Mouse (Mus musculus) lung, postnatal 4 days (tissue): ENCODE results near the gene Gck.

Experiments
- DNase-seq, 2 experiments: peaks; one replicate each; pipeline ENCODE4 v3.0.0; 2021

Gene Gck

DNA sequence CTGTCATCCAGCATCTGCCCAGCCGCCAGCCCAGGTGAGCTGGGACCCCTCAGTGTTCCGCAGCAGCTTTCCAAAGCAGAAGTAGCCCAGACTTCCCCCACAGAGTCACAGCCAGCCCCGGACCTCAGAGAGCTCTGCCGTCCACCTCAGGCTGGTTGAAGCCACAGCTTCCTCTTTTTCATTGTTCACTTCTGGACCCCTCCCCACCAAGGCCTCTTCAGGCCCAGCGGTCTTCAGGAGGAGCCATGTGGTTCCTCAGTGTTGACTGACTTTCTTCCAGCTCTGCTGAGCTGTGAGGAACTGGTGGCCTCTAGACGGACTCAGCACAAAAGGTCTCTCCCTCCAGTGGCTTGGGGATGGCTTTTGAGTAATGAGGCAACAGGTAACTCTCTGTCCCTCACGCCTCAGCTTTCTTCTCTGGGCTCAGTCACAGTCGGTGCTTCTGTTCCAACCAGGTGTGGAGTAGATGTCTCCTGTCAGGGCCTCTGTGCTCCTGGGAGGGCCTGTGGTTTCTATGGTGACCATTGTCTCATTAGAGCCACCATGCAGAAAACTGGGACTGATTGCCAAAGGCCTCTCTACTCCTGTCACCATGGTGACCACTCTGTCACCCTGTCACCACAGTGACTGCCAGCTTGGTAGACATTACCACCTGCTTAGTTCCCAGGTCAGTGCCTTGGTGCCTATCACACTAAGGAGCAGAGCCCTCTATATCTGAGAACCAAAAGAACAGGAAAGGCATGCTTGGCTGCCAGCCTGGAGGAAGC is at the start of gene Gck:
TSS of gene Gck (minus strand) at position 496 of the 767 bp plus-strand sequence.
- DNase-seq, result peak in 1 of 2 experiments; percentile 43

DNA sequence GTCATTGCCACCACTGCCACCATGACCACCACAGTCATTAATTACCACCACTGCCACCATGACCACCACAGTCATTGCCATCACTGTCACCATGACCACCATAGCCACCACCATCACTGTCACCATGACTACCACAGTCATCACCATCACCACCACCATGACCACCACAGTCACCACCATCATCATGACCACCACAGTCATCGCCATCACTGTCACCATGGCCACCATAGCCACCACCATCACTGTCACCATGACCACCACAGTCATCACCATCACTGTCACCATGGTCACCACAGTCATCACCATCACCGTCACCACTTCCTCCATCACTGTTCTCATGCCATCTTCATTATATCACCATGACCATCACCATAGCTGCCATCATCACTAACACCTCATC is 48.6 kb upstream of the Gck start:
- DNase-seq, result no peak

DNA sequence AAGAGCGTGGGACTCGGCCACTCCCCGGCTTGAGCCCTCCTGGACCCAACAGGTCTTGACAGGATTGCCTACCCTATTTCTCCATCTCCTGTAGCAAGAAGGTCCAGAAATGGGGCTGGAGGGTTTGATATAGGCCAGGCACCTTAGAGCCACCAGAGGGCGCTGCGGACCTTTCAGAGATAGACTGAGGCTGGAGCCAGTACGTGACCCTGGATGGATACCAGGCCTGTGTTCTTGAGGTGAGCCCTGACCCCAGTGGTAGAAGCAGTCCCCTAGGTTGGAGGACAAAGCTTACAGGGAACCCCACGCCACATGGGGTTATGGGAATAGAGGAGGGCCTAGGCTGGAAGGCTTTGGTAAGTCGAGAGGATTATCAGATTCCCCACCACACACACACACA is 46.1 kb upstream of the Gck start:
- DNase-seq, result peak; percentile 79 to 86

DNA sequence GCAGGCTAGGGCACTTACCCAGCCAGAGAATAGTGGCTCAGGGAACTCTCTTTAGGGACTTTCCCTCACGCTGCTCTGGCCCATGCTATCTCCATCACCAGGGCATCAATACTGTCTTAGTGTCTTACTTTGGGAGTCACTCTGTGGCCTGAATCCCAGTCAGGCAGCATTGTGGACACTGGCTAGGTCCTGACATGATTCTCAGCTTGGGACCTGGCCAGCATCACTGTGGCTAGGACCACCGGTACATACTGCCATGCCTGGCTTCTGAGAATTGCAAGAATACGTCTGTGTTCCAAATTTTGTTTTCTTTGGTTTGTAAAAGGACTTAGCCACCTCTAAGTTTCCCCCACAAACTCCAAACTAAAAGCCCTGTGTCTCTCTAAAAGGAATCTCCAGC is 45.0 kb upstream of the Gck start:
- DNase-seq, result no peak

DNA sequence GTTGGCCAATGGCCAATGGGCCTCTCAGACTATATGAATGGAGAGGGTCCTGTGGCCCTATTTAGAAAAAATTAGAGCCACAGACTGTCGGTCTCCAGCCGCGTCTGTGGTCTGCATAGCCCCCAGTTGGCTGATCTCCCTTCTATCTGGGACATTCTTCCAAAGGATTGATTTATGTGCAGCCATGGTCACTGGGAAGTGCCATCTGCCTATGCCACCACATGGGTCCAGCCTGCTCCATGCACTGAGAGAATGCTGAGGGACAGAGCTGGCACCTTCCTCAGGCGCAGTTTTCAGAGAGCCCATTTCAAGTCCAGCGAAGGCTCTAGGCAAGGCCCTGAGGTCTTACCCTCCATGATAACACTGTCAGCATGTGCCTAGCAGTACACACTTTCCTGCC is 44.3 kb upstream of the Gck start:
- no peak for DNase-seq

DNA sequence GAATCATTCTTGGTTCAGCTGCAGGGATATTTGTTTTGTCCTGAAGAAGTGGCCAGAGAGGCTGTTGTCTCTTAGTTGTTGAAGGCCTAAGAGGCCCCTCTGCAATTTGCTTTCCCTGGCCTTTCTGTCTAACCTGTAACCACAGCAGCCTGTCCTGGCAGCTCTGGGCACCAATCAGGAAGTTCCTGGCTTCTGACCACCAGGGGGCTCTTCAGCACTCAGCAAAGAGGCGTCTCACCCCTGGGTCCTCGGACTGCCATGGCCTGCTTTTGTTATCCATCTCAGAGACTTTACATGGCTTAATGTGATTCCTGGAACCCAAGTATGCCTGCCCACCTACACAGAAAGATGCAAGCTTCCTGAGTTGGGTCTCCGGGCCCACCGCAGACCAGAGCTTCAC is 41.0 kb upstream of the Gck start:
- DNase-seq, result peak in 1 of 2 experiments; percentile 62

DNA sequence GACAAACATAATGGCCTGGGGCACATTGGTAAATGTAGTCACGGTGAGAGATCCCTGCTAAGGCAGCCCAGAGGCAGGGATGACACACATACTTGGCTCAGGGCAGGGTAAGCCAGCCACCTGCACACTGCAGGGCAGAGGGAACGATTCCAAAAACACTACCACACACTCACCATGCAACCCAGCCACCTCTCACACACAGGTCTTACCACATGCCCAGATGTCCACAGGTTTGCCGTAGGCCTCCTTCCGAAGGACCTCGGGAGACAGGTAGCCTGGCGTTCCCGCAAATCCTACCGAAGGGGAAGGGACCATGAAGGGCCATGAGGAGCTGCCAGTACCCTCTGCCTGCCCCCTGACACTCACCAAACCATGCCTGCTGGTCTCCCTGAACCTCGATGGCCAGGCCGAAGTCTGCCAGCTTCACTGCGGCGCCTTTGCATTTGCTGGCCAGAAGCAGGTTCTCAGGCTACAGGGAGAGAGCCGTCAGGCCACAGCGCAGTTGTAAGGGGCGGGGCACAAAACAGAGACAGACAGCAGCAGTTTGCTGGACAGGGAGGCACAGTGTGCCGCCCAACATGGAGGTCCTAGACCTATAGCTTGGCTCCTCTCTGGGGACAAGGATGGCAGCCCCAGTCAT is 40.2 kb upstream of the Gck start:
- no peak for DNase-seq

DNA sequence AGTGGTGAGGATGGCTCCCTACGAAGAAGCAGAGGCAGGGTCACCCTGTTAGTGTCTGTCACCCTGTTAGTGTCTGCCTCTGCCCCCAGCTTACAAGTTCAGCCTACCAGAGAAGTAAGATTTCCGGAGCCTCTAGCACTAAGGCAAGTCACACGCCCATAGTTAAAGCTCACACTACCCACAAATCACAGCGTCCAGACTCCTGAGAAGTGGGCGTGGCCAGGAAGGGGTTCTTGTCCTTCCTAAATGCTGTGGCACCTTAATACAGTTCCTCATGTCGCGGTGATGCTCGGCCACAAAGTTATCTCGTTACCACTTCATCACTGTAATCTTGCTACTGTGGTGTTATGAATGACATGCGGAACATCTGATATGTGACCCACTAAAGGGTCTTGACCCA is 38.2 kb upstream of the Gck start:
- DNase-seq, result no peak

DNA sequence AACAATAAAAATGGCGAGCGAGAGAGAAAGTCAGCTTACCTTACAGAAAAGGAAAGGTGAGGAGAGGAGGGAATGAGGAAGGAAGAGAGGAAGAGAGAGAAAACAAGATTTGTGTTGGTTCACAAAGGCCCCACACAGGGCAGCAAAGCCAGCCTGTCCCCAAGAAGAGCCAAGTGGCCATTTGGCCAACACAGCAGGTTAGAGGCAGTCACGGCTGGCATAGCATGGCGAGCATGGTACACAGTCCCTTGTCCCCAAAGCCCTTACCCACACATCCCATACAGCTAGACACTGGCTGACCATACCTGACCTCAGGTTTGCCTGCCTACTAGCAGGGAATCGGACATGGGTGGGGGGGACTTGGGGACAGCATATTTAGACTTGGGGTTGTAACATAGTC is 33.7 kb upstream of the Gck start:
- DNase-seq, result no peak

DNA sequence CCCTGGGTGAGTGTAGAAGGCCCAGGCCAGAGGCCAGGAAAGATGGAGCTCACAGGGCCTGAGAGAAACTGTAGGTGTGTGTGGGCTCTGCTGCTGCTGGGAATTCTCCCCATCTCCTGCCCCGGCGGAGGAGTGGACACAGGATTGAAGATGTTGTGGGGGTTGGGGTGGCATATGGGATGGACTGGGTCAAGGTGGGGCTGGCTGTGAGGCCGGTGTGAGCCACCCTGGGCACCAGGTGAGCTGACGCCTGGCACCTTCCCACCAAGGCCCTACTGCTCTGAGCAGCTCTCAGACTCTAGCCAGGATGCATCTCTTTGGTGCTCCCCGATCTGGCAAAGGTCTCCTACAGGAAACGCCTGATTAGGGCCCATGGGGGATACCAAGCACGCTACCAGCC is 31.4 kb upstream of the Gck start:
- no peak for DNase-seq

DNA sequence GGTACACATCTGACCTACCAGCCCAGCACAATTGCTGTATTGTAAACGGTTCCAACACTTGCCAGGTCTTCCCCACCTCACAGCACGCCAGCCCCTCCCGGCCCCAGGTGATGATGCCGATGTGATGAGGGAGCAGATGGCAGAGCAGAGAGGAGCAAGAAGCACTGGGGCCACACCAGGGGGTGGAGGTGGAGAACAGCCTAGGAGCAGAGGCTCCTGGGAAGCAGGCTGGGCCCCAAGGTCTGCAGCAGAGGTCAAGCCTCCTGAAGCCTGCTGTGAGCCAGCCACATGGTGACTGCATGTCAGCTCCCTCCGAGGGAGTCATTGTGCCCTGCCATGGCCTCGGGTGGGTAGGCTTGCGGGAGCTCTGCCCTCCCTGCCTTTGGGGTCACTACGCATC is 30.7 kb upstream of the Gck start:
- DNase-seq, result no peak

DNA sequence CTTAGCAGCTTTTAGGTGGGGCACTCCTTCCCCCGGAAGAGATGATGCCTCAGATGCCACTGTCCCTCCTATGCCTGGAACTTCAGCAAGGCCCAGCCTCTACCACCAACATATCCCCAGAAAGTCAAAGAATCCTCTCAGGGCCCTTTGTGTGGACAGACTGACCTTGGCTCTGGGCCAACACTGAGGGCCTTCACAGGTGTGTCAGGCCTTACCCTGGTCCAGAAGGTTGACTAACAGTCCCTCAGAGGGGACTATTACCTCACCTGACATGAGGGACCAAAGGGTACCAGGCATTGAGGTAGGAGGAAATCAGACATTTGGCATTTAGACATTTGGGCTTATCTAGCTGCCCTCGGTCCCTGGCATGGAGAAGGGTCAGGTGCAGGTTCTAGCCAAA is 30.2 kb upstream of the Gck start:
- DNase-seq, result no peak

DNA sequence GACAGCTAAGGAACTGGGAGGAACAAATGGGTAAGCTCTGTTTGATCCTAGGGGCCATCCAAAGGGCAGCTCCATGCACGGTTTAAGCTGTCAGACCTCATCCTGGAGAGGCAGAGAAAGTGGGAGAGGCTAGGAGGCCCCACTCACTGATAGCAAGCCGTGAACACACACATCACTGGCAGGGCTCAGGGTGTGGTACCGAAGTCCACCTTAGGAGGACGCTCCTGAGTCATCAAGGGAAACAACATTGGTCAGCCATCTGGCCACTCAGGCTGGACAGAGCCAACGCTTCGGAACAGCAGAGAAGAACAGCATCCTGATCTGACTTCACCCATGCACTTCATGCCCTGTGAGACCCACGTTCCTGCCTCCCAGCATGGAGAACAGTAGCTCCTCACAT is 29.2 kb upstream of the Gck start:
- DNase-seq, result no peak

DNA sequence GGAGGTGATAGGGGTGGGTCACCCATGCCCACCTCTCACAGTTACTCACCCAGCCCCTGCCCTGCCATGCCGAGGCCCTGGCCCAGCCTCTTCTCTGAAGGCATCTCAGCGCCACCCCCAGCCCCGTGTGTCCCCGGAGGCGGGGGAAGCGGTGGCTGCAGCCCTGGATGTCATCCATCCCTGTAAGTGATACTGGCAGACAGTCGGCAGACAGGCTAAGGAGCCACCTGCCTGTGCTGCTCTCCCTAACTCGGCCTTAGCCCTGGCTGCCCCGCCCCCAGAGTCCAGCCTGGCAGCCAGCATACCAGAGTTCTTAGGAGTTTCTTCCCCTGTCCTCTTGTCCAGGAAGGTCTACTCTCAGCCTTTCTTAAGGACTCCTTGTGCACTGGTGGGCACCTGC is 26.2 kb upstream of the Gck start:
- DNase-seq, result no peak

DNA sequence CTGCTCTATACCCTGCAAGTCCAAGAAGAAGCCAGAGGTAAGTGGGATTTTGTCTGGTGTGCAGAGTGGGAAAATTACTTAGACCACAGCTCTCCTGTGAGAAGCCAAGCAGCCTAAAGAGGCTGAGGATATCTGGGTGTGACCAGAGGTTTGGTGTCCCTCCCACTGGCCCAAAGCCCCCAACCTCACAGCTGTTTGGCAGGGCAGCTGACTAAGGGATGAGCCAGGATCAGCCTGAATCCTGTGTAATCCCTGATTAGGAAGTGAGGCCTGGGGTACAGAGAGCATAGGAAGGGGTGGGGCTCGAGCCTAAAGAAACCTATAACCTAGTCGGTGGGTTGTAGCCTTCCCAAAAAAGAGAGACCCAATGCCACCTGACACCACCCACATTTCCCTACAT is 25.2 kb upstream of the Gck start:
- DNase-seq, result no peak

DNA sequence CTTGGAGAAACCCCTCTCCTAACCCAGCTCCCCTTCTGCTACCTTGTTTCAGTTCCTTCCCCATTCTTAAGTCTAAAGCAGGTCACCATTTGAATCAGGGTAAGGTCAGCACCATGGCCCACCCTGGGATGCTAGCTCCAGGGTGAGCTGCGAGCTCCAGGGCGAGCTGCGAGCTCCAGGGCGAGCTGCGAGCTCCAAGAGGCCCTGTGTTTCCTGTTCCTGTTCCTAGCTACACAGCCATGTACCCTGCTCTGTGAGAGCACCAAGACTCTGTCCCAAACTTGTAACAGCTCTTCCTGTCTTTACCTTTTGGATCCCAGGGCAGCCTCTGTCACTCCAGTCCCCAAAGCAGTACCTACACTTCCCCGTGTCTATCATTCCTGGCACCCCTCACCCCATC is 24.2 kb upstream of the Gck start:
- no peak for DNase-seq

DNA sequence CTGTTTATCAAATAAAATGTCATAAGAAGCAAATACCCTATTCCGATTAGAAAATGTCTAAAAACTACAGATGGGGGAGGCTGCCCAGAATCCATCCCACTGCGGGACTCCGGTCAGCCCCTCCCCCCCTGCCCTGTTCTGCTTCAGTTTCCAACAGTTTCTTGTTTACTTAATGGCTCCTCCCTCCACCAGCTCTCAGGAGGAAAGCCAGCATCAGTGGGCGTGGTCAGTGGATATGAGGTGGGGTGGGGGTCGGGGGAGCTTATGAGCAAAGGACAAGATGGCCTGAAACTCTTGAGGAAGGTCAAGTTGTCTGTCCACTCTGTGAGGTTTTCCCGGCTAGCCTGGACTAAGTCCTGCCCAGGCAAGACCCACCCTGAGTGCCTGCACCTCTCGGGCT is 23.3 kb upstream of the Gck start:
- DNase-seq, result no peak

DNA sequence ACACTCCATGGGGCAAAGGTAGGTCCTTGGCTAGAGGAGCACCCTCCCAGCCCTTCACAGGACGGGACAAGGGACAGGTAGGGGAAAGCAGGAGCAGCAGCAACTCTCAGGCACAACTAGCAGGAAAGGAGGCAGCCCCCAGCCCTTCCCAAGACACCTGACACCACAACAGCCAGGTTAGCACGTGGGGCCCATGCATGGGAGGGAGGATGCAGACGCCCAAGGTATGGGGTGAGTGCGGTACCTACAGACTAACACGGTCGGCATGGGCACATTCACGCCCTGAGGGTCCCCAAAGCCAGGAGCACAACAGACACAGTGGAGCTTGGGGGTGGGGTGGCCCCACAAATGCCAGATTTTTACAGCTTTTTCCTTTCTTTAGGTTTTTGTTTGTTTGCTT is 21.3 kb upstream of the Gck start:
- DNase-seq, result no peak

DNA sequence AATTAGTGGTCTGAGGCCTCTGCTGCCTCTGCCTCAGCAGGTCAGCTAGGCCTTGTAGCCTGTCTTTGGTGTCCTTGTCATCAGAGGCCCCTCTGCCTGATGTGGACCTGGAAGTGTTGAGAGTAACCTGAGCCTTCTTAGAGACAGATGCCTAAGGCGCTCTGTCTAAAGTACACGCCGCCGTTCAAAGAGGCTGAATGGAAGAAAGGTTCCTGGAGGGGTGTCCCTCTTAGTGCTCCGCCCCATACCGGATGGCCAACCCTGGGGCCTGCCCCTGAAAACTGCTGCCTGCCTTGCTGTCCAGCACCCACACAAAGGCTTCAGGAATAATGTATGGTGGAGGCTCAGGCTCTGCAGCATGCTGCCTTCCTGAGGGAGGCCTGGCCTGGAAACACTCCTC is 18.3 kb upstream of the Gck start:
- DNase-seq, result no peak

DNA sequence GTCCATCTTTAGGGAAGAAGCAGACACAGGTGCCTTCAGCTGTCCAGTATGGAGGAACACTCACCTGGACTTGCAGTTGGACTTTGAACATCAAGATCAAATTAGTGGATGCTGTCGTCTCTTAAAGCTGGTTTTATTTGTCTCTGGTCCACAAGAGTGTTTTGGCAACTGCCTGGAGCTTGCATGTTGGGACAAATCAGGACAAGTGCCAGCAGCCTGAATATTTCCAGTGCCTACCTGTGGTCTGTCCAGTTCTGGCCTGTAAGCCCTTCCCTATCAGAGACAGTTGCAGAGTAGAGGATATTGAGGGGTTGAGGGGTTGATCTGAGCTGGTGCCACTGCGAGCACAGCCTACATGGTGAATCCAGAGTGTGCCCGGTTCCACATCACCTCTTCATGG is 16.9 kb upstream of the Gck start:
- no peak for DNase-seq

DNA sequence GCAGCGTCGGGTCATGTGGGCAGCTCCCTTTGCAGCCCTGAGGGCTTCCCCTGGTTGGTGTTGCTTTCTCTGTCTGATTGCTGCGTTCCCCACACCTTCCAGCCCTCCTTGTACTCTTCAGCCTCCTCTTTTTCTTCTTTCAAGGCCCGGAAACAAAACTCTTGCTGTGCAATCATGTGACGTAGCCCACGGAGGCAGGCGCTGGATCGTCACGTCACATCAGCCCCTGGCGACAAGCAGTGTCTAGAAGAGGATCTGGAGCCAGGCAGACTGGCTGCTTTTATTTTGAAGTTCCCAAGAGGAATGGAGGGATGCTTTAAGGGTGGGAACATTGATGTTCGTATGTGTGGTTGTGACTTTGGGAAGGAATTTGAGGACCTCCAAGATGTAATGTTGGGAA is 16.0 kb upstream of the Gck start:
- DNase-seq, result no peak

DNA sequence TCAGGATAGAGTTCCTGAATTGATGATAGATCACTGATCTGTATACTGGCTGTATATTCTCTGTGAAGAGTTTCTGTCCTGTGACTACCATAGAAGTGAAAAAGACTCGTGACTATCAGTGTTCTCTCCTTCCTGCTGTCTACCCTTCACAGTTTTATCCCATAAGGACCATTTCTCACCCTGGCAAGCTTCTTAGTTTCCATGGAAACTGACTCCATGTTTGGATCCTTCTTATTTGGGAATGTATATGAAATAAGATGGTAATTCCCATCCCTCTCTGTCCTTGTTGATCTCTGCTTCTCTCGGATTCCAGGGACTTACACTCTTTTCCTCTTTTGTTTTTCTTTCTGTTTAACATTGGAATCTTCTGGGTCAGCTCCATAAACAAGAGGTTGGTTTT is 10.2 kb upstream of the Gck start:
- no peak for DNase-seq

DNA sequence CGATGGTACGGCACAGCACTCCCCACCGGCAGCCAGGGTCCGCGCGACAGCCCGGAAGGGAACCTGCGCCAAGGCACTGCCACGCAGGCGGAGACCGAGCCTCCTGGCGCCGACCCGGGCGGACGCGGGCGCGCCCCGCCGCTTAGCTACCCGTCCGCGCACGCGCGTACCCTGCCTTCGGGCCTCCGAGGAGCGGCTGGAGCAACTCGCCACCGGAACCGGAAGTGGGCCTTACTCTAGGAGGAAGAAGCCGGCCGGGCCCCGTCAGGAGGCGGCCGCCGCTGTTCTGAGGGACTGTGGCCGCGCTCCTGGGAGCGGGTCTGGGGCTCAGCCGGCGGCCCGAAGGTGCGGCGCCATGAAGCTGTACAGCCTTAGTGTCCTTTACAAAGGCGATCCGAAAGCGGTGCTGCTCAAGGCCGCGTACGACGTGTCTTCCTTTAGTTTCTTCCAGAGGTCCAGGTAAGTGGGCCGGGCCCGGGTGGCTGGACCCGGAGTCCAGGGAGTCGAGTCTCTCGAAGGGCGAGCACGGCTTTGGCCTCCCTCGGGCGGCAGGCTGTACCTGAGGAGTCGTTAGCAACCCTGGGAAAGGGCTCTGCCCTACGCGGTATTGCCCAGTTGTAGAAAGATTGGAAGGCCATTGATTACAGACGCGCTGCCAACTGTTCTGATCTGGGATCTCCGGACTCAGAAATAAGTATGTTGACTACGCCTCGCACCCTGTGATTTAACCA is 5.8 kb upstream of the Gck start, which contains the start of gene Ykt6:
TSS of gene Ykt6 (plus strand) at position 148 of the 731 bp plus-strand sequence.
- DNase-seq, result peak; percentile 96 to 98

DNA sequence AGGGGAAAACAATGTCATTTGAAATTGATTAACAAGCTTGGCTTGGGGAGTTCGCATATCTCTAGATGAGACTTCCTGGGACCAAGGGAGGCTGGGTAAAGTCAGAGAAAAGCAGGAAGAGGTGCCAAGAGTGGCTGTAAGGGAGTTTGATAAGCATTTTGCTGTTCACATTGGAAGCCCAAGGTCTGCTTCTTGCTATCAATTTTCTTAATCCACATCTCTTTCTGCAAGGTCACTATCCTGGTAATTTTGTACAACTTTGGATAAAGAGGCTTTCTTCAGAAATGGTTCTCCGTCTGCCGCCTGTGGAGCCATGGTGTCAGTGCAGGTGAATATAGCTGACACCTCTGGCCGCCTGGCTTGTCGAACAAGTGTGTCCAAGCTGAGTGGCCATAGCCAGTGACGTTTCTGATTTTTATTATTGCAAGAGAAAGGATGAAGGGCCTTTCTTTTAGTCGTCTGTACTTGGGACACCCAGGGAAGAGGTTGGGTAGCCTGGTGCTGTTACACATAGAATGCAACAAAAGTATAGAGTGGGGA is 5.2 kb upstream of the Gck start:
- DNase-seq, result peak; percentile 61 to 67
